Mouse (Mus musculus) right cerebral cortex, postnatal 10 days (tissue): Measurements from ENCODE around the gene Mkks.
"Not testable (repeated sequence)": the region's sequence is repeated elsewhere in the genome, so short reads cannot be mapped to it uniquely, and the experiment has no call there.

Experiments
- DNase-seq, 2 experiments: peaks; one replicate each; pipeline ENCODE4 v3.0.0; 2021; ENCODE audit warnings: low spot score in 2 of 2

The Mkks gene

GRCm38 (mm10) chr2:136891068-136891950 lies at the start of gene Mkks, which contains the start of the genes Slx4ip and AL731706.1:
Gene Mkks, minus strand, starts transcription at chr2:136891389.
Gene Slx4ip, plus strand, starts transcription at chr2:136891218.
Gene AL731706.1, minus strand, starts transcription at chr2:136891389.
- peak; percentile 100 for DNase-seq

GRCm38 (mm10) chr2:136938249-136938648 lies 47.1 kb upstream of the Mkks start:
- no peak for DNase-seq

- DNase-seq = no peak
Observed at GRCm38 (mm10) chr2:136936391-136937288, 45.5 kb upstream of the Mkks start.

GRCm38 (mm10) chr2:136921003-136921408 lies 29.8 kb upstream of the Mkks start:
- DNase-seq = peak; percentile 31 to 44

DNA sequence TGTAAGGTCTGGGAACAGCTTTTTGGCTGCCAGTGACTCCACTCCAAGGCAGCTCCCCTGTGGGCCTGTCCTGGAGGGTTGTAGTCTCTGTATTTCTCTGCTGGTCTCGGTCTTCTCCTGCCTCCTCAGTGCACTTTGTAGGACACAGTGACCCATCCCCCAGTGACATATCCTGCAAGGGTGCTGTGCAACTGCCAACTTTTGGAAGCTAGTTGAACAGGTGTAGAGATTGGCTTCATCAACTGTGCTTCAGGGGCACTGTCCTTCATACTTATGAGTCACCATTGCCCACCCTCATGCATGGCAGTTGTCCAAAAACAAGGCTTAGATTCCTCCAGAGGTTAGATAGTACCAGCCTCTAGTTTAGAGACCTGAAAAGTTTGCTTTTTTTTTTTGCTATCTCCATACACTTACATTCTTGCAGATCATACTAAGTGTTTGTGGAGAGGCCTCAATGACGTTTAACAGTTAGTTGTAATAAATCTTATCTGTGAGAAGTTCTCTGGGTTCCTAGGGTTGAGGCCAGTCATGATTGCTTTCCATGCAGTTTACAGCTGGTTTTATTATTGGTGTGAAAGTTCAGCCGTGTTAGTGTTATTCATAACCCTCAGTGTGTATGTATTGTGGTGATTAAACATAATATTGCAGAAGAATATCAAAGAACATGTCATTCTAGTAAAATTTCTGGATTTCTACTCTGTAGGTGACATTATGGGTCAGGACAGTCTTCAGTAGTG lies 29.2 kb upstream of the Mkks start:
- no peak for DNase-seq

GRCm38 (mm10) chr2:136919433-136919832 lies 28.2 kb upstream of the Mkks start:
- no peak for DNase-seq

DNA sequence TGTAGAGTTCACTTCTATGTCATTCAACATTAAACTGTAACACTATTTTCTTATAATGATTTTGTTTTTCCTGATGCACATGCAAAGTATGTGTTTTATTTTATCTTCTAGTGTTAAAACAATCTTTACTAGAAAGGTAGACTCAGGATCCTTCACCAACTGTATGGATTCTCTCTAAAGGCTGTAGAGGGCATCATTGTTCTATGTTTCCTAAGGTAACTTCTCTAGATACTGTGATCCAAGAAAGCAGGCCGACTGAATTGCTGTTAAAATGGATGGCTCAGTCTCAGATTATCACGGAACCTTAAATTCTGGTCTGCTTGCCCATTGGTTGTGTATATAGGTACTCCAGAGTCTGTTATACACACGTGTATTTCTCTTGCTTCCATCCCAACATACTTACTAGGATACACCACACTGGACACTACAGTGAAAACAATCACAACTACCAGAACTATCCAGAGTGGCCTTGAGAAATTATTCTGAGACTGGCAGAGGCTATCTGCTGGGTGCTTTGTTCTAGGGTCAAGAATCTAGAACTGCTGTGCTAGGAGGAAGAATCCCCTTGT lies 23.2 kb upstream of the Mkks start:
- no peak for DNase-seq

GRCm38 (mm10) chr2:136913021-136913420 lies 21.8 kb upstream of the Mkks start:
- no peak for DNase-seq

DNA sequence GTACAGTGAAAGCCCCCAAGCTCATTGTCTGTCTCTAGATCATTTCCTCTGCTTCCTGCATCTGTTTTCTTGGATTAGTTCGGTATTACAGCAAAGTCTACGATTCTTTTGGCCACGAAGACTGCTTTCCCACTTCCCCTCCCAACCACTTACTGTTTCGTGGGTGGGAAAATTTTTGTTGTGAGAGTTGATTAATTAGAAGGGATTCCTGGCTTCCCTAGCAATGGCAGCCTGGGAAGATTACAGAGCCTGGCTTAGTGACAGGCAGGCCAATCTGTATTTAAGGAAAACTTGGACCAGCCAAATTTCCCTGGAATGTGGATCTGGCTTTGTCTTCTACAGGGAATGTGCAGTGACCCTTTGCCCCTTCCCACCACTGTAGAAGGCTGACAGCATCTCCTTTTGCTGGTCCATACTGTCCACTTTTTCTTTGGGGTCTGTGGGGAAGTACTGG lies 20.8 kb upstream of the Mkks start:
- no peak for DNase-seq

- DNase-seq = no peak
Observed at GRCm38 (mm10) chr2:136909298-136909697, 18.1 kb upstream of the Mkks start.

DNA sequence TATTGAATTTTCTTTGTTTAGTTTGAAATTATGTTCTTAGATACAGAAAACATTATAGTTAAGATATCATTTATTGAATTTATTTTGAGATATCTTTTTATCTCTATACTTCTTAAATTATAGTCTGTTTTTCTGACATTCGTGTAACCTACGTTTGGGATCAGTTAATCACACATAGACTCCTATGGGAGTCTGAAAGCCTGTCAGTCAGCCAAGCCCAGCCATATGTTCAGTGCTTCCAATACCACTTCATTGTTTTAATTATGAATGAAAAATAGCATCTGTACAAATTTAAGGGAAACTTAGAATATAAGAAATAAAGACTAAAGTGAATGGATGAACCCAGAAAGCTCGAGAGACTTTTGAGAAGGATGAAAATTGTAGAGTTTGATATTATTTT lies 17.4 kb upstream of the Mkks start:
- DNase-seq = no peak

DNA sequence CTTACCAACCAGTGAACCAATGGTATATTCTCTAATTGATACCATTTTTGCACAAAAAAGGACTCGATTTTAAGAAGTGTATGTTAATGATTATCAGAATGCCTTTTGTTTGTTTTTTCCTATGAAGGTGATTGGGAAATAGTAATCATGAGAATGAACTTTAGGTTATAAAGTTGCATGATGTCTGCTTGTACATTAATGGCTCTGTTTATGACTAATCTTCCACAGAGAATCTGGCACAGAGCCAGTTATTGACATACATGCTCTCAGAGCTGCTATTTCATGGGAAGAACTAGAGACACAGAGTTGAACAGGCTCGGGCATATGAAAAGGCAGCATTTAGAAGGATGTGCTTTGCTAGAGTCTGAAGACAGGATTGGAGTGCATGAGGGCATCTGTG lies 4.9 kb upstream of the Mkks start:
- no peak for DNase-seq

DNA sequence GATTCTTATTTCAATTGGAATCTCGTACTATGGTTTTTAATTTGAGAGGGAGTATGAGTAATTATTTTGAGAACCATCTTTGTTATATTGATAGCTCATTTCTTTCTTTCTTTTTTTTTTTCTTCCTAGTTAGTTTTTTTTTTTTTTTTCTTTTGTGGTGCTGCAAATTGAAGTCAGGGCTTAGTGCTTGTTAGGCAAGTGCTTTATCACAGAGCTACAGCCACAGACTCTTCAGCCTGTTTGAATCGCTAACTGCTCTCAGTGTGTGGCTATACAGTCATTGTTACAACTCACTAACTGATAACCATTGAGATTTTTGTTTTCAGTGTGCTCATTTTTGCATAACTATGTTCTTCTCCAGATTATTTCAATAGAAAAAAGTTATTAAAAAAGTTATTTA lies 3.3 kb upstream of the Mkks start:
- DNase-seq = no peak

DNA sequence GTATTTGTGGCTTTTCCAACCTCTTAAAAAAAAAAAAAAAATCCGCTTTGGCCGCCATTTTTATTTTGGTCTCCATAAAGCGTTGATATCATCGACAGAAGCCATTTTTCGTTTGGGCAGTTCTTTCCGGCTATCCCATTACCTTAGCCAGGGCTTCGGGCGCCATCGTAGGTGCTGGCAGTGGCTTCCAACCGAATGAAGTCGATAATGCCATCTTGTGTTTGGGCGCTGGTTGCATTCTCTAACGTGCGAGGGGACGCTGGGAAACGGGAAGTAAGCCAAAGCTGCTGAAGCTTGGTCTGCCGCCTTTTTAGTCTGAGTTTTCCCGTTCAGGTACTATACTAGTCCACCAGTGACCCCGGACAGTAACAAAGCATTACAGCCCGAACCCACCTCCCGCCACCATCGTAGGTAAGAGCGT lies 772 bp upstream of the Mkks start:
- DNase-seq = peak; percentile 98 to 99

DNA sequence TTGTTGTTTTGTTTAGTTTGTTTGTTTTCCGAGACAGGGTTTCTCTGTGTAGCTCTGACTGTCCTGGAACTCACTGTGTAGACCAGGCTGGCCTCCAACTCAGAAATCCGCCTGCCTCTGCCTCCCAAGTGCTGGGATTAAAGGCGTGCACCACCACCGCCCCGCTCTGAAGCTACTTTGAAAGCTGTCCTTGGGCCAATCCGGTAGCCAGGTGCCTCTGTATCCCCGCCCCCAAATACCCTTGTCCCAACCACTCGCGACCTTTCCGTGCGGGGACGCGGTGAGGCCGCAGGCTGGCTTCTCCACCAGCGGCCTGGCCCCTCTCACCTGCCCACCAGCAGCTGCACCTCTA lies 497 bp downstream of the Mkks start:
- DNase-seq = not testable (repeated sequence)

GRCm38 (mm10) chr2:136886846-136887245 lies 4.3 kb downstream of the Mkks start:
- peak; percentile 48 to 71 for DNase-seq

DNA sequence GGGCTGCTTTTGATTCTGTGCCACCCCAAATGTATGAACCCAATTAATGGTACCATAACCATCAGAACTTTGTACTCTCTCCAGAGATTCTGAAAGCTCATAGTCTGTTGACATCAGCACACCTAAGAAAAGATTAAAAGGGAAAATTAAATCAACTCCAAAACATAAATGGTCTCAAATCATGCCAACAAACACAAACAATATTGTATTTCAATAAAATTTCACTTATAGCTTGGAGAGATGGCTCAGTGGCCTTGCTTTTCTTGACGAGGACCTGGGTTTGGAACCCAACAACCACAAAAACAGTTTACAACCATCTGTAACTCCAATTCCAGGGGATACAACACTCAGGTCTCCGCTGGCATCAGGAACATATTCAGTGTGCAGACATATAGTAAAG lies 5.6 kb downstream of the Mkks start, which contains the start of gene AL731706.2:
AL731706.2 (minus strand) TSS at position 101 of the 400 bp plus-strand sequence.
- no peak for DNase-seq

DNA sequence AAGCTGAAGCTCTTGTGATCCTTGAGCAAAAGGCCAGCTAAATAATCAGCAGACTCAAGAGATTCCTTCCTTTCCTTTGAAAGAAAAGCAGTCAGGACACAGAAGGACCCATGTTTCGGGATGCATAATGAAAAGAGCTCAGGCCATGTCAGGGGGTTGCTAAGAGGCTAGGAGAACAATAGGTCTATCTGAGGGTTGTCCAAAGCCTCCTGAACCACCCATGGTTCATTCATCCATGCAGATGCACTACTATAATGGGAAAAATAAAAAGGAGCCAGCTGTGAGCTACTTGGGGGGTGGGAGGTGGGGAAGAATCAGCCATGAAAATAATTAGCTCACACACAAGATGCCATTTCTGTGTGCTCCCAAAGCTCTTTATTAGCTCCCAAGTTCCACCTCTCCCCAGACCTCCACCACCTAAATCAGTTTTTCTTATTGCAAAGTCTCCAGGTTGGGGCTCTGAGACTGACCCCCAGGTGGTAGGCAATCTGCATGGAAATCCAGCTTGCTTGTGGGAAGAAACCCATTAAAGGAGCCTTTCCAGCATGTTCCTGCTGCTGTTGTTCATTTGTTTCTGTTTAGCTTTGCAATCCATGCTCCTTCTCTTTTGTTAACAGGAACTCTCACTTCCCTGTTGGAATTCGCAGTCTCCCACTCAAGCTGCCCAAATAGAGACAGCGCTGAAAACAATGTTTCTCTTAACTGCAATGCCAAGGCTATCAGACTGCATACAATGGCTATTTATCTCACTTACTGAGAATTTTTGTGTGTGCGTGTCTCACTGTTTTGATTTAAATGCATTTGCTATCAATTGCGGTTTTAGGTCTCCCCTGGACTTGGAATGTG lies 36.4 kb downstream of the Mkks start:
- DNase-seq = no peak

- DNase-seq = no peak
Observed at GRCm38 (mm10) chr2:136850366-136850765, 40.8 kb downstream of the Mkks start.

DNA sequence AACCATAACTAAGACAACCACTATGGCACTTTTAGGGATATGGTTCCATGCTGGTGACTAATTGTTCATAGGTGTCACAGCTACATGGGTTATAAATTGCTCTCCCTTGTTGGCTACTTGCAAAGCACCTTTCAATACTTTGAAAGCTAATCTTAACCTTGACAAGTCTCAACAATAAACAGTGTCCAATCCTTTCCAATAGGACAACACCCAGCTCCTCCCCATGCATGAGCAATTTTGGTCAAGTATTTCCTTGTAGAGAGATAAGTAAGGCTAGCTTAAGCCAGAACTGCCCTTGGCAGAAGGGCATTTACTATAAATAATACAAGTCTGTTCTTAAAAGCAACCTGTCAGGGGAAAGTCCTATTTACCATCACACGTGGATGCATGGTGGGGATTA lies 53.2 kb downstream of the Mkks start:
- no peak for DNase-seq
